Mouse (Mus musculus): ENCODE data around the gene Ccser2. TPM values are rescaled to one million over a fixed set of nuclear protein-coding genes. Genes with fewer than 3 reads are reported as not detected.
A peak's percentile ranks its signal among the peaks of the same experiment; 100 is the strongest.

Gene Ccser2
- total and polyA plus RNA-seq, 3 experiments, result 3.0 to 4.2 TPM; not detected in 1

GRCm38 (mm10) chr14:36866966-36867700 is 101.4 kb downstream of the Ccser2 start:
- H3K9me3 ChIP-seq (replicated peaks; ENCODE audit: insufficient read depth, low read length), result no peaks in the 10 kb centered on the region
- H3K27ac ChIP-seq (ENCODE audit: control insufficient read depth, low read depth, low read length), result no peak overlapping the region
- H3K36me3 ChIP-seq (ENCODE audit: control insufficient read depth in 1 of 2, insufficient read depth in 2 of 2, low read length in 2 of 2), result no peaks in the 10 kb centered on the region
- TF ChIP-seq ZC3H11A (IDR thresholded peaks at IDR 0.05; ENCODE audit: low read depth, low read length), result peak; percentile 85
- peak; percentile 94 for TF ChIP-seq RAD21 (IDR thresholded peaks at IDR 0.05; ENCODE audit: low read depth, low read length)
- peak; percentile 21 to 91 (median 67); a peak in 5 of 6 replicates for TF ChIP-seq CTCF (IDR thresholded peaks at IDR 0.05 in 2 of 3, conservative IDR thresholded peaks at IDR 0.05 in 1 of 3; ENCODE audit: control insufficient read depth in 1 of 3, insufficient read depth in 1 of 3, low read depth in 2 of 3, low read length in 3 of 3, poor library complexity in 1 of 3, severe bottlenecking in 1 of 3)
- 0 out of 2 replicates have a peak, but pooled peaks have one; percentile 16 for TF ChIP-seq MYC (IDR thresholded peaks at IDR 0.05; ENCODE audit: low read depth, low read length)
- no peak for TF ChIP-seq HCFC1 (IDR thresholded peaks at IDR 0.05; ENCODE audit: low read depth, low read length)
- peak; percentile 22; the same call in 1 of the 2 replicates for TF ChIP-seq SIN3A (IDR thresholded peaks at IDR 0.05; ENCODE audit: low read length)
- no peak for TF ChIP-seq GABPA (IDR thresholded peaks at IDR 0.05; ENCODE audit: low read depth, low read length)
- peak; percentile 92 for TF ChIP-seq SMC3 (IDR thresholded peaks at IDR 0.05; ENCODE audit: low read depth, low read length)
- peak; percentile 81 for DNase-seq (ENCODE audit: low read depth, low spot score)
- no peak overlapping the region for H3K4me3 ChIP-seq (ENCODE audit: control insufficient read depth in 1 of 2, insufficient read depth in 1 of 2, low read depth in 2 of 2, low read length in 2 of 2)
- no peaks in the 10 kb centered on the region for H3K27me3 ChIP-seq (ENCODE audit: control insufficient read depth in 1 of 2, insufficient read depth in 2 of 2, low read length in 2 of 2)
- H3K79me2 ChIP-seq (ENCODE audit: control insufficient read depth, insufficient read depth, low read length, poor library complexity), result no peaks in the 10 kb centered on the region
- H3K4me1 ChIP-seq (ENCODE audit: control insufficient read depth in 1 of 2, insufficient read depth in 2 of 2, low read length in 2 of 2), result peaks cover 0 to 7% of the 10 kb centered on the region in 2 experiments
- H3K9ac ChIP-seq (ENCODE audit: control insufficient read depth, low read depth, low read length, poor library complexity, severe bottlenecking), result no peak overlapping the region

GRCm38 (mm10) chr14:36863877-36864489 is 104.6 kb downstream of the Ccser2 start:
- Histone ChIP-seq H3K36me3 (ENCODE audit: control insufficient read depth in 1 of 2, insufficient read depth in 2 of 2, low read length in 2 of 2) (no peaks in the 10 kb centered on the region), H3K79me2 (ENCODE audit: control insufficient read depth, insufficient read depth, low read length, poor library complexity) (no peaks in the 10 kb centered on the region), H3K4me1 (ENCODE audit: control insufficient read depth in 1 of 2, insufficient read depth in 2 of 2, low read length in 2 of 2) (peaks cover 0 to 7% of the 10 kb centered on the region in 2 experiments), H3K9me3 (replicated peaks; ENCODE audit: insufficient read depth, low read length) (no peaks in the 10 kb centered on the region), H3K27ac (ENCODE audit: control insufficient read depth, low read depth, low read length) (no peak overlapping the region), H3K4me3 (ENCODE audit: control insufficient read depth in 1 of 2, insufficient read depth in 1 of 2, low read depth in 2 of 2, low read length in 2 of 2) (peak overlapping the region; percentile 85 to 99), H3K9ac (ENCODE audit: control insufficient read depth, low read depth, low read length, poor library complexity, severe bottlenecking) (peak overlapping the region; percentile 71), H3K27me3 (ENCODE audit: control insufficient read depth in 1 of 2, insufficient read depth in 2 of 2, low read length in 2 of 2) (no peaks in the 10 kb centered on the region)
- peak; percentile 92 for DNase-seq (ENCODE audit: low read depth, low spot score)
- TF ChIP-seq TBP (IDR thresholded peaks at IDR 0.05; ENCODE audit: low read depth, low read length) (0 out of 2 replicates have a peak, but pooled peaks have one; percentile 11), ZNF384 (IDR thresholded peaks at IDR 0.05; ENCODE audit: low read depth, low read length) (no peak), ZMIZ1 (IDR thresholded peaks at IDR 0.05; ENCODE audit: low read depth, low read length) (no peak), ZKSCAN1 (IDR thresholded peaks at IDR 0.05; ENCODE audit: low read depth, low read length) (peak; percentile 82; the same call in 1 of the 2 replicates), GABPA (IDR thresholded peaks at IDR 0.05; ENCODE audit: low read depth, low read length) (no peak), CHD2 (IDR thresholded peaks at IDR 0.05; ENCODE audit: low read length) (no peak), GATA1 (IDR thresholded peaks at IDR 0.05; ENCODE audit: low read depth, low read length) (no peak), CHD1 (IDR thresholded peaks at IDR 0.05; ENCODE audit: low read depth, low read length) (no peak), UBTF (IDR thresholded peaks at IDR 0.05; ENCODE audit: borderline replicate concordance, insufficient read depth, low read depth, low read length) (no peak), RCOR1 (IDR thresholded peaks at IDR 0.05; ENCODE audit: low read depth, low read length) (no peak), TCF12 (IDR thresholded peaks at IDR 0.05; ENCODE audit: low read depth, low read length) (no peak), MXI1 (IDR thresholded peaks at IDR 0.05; ENCODE audit: low read depth, low read length) (peak; percentile 75), ETS1 (IDR thresholded peaks at IDR 0.05; ENCODE audit: low read depth, low read length) (peak; percentile 36; the same call in 1 of the 2 replicates), EP300 (IDR thresholded peaks at IDR 0.05; ENCODE audit: low read depth in 1 of 2, low read length in 2 of 2) (no peak), MAX (IDR thresholded peaks at IDR 0.05; ENCODE audit: low read length) (peak; percentile 85), HCFC1 (IDR thresholded peaks at IDR 0.05; ENCODE audit: low read depth, low read length) (peak; percentile 50; the same call in 1 of the 2 replicates), USF1 (IDR thresholded peaks at IDR 0.05; ENCODE audit: low read depth, low read length) (peak; percentile 91), MEF2A (IDR thresholded peaks at IDR 0.05; ENCODE audit: extremely low read depth, insufficient replicate concordance, low read depth, low read length, poor library complexity, severe bottlenecking) (no peak), NELFE (IDR thresholded peaks at IDR 0.05; ENCODE audit: low read depth, low read length) (no peak), MAFK (IDR thresholded peaks at IDR 0.05; ENCODE audit: borderline replicate concordance, low read depth, low read length) (no peak), BHLHE40 (IDR thresholded peaks at IDR 0.05; ENCODE audit: borderline replicate concordance, low read depth, low read length) (no peak), KAT2A (conservative IDR thresholded peaks at IDR 0.05; ENCODE audit: low read depth, low read length) (no peak), SMC3 (IDR thresholded peaks at IDR 0.05; ENCODE audit: low read depth, low read length) (peak; percentile 79), SIN3A (IDR thresholded peaks at IDR 0.05; ENCODE audit: low read length) (peak; percentile 64; the same call in 1 of the 2 replicates), JUND (IDR thresholded peaks at IDR 0.05; ENCODE audit: low read depth, low read length) (no peak)
